Mouse (Mus musculus) limb, embryonic 12.5 days (tissue): ENCODE results near the gene Gm36210. TPM values are rescaled to one million over a fixed set of nuclear protein-coding genes. Genes with fewer than 3 reads are reported as not detected.

Source experiments
- ATAC-seq: fragments of 200-750 bp; cut with Nextera tagmentation; 2 replicates; pipeline ENCODE4 v1.8.0; 2017; ENCODE audit warnings: low read depth, moderate TSS enrichment; ENCODE audit not compliant: insufficient number of reproducible peaks, insufficient read depth, low FRiP score, low TSS enrichment
- H3K27ac ChIP-seq: fragments of 300-500 bp; sonication (generic); 2 replicates; pipeline ENCODE4 v1.5.1; 2016; ENCODE audit warnings: mild to moderate bottlenecking, moderate library complexity
- H3K27me3 ChIP-seq: fragments of 300-500 bp; sonication (generic); 2 replicates; pipeline ENCODE4 v1.6.1; 2016; ENCODE audit warnings: mild to moderate bottlenecking, moderate library complexity
- H3K36me3 ChIP-seq: fragments of 300-500 bp; sonication (generic); 2 replicates; pipeline ENCODE4 v1.6.1; 2016; ENCODE audit warnings: mild to moderate bottlenecking, moderate library complexity
- H3K4me1 ChIP-seq: fragments of 300-500 bp; sonication (generic); replicated peaks from 2 replicates; pipeline ENCODE4 v1.6.1; 2016
- H3K4me2 ChIP-seq: fragments of 300-500 bp; sonication (generic); 2 replicates; pipeline ENCODE4 v1.6.1; 2016; ENCODE audit warnings: mild to moderate bottlenecking, moderate library complexity
- H3K4me3 ChIP-seq: fragments of 300-500 bp; sonication (generic); replicated peaks from 2 replicates; pipeline ENCODE4 v1.5.1; 2016; ENCODE audit warnings: mild to moderate bottlenecking
- H3K9ac ChIP-seq: fragments of 300-500 bp; sonication (generic); replicated peaks from 2 replicates; pipeline ENCODE4 v1.6.1; 2016; ENCODE audit warnings: mild to moderate bottlenecking, moderate library complexity
- H3K9me3 ChIP-seq: fragments of 300-500 bp; sonication (generic); 2 replicates; pipeline ENCODE4 v1.6.1; 2016; ENCODE audit warnings: mild to moderate bottlenecking, moderate library complexity
- WGBS: fragments of 180-500 bp; shearing (Covaris S2); methylation state at CpG from one replicate; pipeline ENCODE4 v1.1.7; 2016; 5-methylcytosine and 5-hydroxymethylcytosine counted together
- polyA plus RNA-seq: library from polyadenylated mRNA; unstranded; fragments of >200 nt; fragmentation: Nextera tagmentation; extraction: Ambion mirVana; gene quantifications from 2 replicates; pipeline ENCODE4 v1.2.1, GENCODE M21; 2016

The Gm36210 gene
- polyA plus RNA-seq, 1 experiment from 2014 or later = not detected

DNA sequence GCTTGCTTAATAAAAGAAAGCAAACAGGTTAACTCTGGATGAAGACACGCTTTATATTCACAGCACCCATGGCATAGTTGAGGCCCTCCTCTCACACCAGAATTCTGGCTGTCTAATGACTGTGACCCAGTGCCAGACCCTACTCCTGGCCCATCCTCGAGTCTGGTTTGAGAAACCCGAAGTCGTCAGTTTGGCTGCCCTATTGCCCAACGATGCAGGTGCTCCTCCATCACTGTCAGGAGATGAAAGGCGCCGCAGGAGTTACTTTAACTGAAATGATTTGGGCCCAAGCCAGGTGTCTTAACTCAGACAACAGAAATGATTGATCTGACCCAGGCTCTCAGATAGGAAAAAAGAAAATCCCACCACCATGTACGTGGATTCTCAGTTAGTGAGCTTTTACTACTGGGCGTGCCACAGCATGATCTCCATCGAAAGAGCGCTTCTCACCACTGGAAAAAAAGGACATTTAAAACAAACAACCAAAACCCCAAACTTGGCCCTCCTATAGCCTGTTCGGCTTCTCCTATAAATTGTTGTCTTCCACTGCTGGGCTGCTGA is 46.8 kb downstream of the Gm36210 start:
- ATAC-seq = no peak
- Histone ChIP-seq H3K9ac (no peak overlapping the region), H3K27ac (no peak overlapping the region), H3K36me3 (no peaks in the 10 kb centered on the region), H3K4me2 (no peak overlapping the region), H3K4me3 (no peak overlapping the region), H3K4me1 (no peaks in the 10 kb centered on the region), H3K9me3 (no peaks in the 10 kb centered on the region), H3K27me3 (no peaks in the 10 kb centered on the region; the same call in 1 of the 2 replicates)
- 59% methylated on average over 12 of the region's 12 CpGs for WGBS

DNA sequence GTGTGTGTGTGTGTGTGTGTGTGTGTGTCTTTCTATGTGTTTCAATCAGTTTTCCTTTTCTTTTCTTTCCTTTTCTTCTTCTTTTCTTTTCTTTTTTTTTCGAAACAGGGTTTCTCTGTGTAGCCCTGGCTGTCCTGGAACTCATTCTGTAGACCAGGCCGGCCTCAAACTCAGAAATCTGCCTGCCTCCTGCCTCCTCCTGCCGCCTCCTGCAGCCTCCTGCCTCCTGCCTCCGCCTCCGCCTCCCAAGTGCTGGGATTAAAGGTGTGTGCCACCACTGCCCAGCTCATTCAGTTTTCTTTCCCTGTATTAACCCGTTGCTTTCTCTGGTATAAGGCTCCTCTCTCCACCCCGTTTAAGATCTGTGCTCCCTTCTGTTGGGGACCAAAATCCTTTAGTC is 49.0 kb downstream of the Gm36210 start:
- Histone ChIP-seq H3K36me3 (no peaks in the 10 kb centered on the region), H3K4me2 (no peak overlapping the region), H3K4me1 (no peaks in the 10 kb centered on the region), H3K4me3 (no peak overlapping the region), H3K9me3 (no peaks in the 10 kb centered on the region), H3K27ac (no peak overlapping the region), H3K9ac (no peak overlapping the region), H3K27me3 (no peaks in the 10 kb centered on the region; the same call in none of the 2 replicates)
- ATAC-seq = no peak
- 59% methylated on average over 7 of the region's 7 CpGs for WGBS

DNA sequence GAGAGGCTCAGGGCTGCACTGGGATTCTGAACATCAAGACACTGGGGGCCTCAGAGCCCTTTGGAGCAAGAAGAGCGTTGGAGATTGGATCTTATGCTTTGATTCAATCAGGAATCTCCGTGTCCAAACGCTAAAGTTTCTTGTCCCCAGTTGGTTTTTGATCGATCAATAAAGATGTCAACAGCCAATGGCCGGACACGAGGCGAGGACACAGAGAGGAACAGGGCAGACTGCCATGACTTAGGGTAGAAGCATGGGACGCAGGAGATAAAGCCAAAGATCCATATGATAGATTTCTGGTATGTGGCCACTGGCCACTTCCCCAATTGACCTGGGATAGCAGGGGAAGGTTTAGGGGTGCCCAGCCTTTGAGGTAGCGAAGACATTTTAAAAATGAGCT is 49.8 kb downstream of the Gm36210 start:
- no peak for ATAC-seq
- Histone ChIP-seq H3K4me1 (no peaks in the 10 kb centered on the region), H3K9ac (no peak overlapping the region), H3K36me3 (no peaks in the 10 kb centered on the region), H3K9me3 (no peaks in the 10 kb centered on the region), H3K4me3 (no peak overlapping the region), H3K4me2 (no peak overlapping the region), H3K27me3 (peaks cover 7% of the 10 kb centered on the region), H3K27ac (no peak overlapping the region)
- whole genome bisulfite sequencing = 86% methylated on average over 9 of the region's 9 CpGs

DNA sequence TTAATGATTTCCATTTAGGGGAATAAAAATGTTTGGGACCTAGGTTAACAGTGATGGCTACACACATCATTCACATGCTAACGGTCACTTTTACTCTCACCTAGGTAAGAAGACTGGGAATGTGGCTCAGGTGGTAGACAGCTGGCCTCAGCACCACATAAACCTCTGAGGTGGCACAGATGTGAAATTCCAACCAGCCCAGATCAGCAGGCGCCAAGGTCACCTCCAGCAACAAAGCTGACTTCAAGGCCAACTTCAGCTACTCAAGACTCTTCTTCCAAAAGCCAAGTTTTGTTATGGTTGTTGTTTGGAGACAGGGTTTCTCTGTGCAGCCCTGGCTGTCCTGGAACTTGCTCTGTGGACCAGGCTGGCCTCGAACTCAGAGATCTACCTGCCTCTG is 52.7 kb downstream of the Gm36210 start:
- Histone ChIP-seq H3K27me3 (peaks cover 24% of the 10 kb centered on the region), H3K4me3 (no peak overlapping the region), H3K4me1 (no peaks in the 10 kb centered on the region), H3K36me3 (no peaks in the 10 kb centered on the region), H3K27ac (no peak overlapping the region), H3K4me2 (no peak overlapping the region), H3K9me3 (no peaks in the 10 kb centered on the region), H3K9ac (no peak overlapping the region)
- WGBS = 70% methylated on average over 3 of the region's 3 CpGs
- ATAC-seq = no peak

DNA sequence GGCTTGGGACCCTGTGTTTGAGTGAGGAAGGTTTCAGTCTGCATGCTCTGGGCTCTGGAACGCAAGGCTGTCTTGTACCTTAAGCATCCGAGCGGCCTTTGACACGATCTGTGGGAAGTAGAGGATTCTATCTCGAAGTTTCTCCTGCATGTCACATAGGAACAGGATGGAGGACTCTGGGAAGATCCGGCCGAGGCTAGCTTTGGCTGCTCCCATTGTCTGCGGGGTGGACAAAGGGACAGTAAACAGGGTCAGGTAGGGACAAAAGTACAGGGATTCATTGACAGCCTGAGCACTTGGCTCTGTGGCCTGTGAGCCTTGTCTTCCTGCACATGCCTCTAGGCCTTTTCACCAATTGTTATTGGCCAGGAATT is 55.0 kb downstream of the Gm36210 start:
- H3K27me3 ChIP-seq = peaks cover 39% of the 10 kb centered on the region
- no peaks in the 10 kb centered on the region for H3K9me3 ChIP-seq
- H3K27ac ChIP-seq = no peak overlapping the region
- H3K9ac ChIP-seq = no peak overlapping the region
- ATAC-seq = no peak
- no peaks in the 10 kb centered on the region for H3K36me3 ChIP-seq
- H3K4me2 ChIP-seq = no peak overlapping the region
- H3K4me3 ChIP-seq = no peak overlapping the region
- WGBS = 73% methylated on average over 8 of the region's 8 CpGs
- no peaks in the 10 kb centered on the region for H3K4me1 ChIP-seq

DNA sequence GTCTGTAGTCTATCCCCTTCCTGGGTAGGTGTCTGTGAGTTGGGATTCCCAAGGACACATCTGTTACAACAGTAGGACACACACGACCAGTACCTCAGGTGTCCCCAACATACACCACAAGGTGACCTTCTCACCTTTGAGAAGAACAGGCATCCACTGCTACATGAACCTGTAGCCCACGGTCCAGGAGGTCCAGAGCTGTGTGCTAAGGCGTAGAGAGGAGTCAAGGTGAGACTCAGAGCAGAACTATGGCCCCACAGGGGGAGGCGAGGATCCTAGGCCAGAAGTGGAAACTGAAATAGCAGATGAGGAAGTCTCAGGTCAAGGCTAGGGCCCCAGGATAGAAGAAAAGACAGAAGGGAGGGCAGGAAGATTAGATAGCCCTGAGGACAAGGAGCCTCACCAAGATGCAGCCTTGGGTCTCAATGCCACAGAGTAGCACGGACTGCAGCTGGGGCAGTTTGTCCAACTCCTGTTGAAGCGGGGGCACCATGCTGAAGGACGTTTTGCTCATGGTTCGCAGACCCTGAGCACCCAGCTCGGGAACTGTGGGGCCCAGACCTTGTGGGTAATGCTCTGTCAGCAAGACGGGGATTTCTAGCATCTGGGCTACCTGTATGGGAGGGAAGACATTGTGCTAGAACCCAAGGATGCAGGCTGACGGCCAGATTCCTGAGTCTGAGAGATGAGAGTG is 55.5 kb downstream of the Gm36210 start:
- H3K36me3 ChIP-seq = no peaks in the 10 kb centered on the region

DNA sequence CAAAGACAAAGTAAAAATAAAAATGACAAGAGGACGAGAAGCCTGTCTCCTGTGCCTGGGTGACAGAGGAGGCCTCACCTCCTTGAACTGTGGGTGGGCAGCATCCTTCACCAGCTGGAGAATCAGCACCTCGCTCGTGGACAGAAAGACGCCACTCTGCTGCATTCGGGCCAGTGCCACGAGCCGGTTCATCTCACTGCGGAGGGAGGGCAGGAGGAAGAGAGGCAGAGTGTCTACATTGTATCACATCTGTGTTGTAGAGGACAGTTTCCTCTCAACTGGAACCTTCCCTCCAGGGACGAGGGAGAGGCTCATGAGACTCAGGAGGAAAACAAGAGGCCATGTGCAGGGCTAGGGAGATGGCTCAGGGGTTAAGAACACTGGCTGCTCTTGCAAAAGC is 56.9 kb downstream of the Gm36210 start:
- WGBS = 54% methylated on average over 9 of the region's 9 CpGs
- H3K4me2 ChIP-seq = no peak overlapping the region
- H3K9ac ChIP-seq = no peak overlapping the region
- H3K4me3 ChIP-seq = no peak overlapping the region
- H3K36me3 ChIP-seq = no peaks in the 10 kb centered on the region
- H3K9me3 ChIP-seq = no peaks in the 10 kb centered on the region
- H3K4me1 ChIP-seq = peaks cover 3% of the 10 kb centered on the region; the same call in 1 of the 2 replicates
- no peak overlapping the region for H3K27ac ChIP-seq
- peaks cover 58% of the 10 kb centered on the region for H3K27me3 ChIP-seq
- ATAC-seq = no peak

More for the DNA sequence above, 55.5 kb downstream of the Gm36210 start:
- peaks cover 44% of the 10 kb centered on the region for H3K27me3 ChIP-seq
- H3K27ac ChIP-seq = no peak overlapping the region
- 79% methylated on average over 11 of the region's 11 CpGs for WGBS
- no peak overlapping the region for H3K4me2 ChIP-seq
- H3K4me3 ChIP-seq = no peak overlapping the region
- no peaks in the 10 kb centered on the region for H3K4me1 ChIP-seq
- no peak overlapping the region for H3K9ac ChIP-seq
- no peaks in the 10 kb centered on the region for H3K9me3 ChIP-seq
- ATAC-seq = no peak

Other genes starting within 250 kb of the Gm36210 start
- 10.6 and 14.8 TPM in 2 replicates for gene Ppp6r1, start 247.5 kb downstream of the Gm36210 start, polyA plus RNA-seq
- 107 and 111 TPM in 2 replicates for gene Hspbp1, start 221.4 kb downstream of the Gm36210 start, polyA plus RNA-seq
- gene Brsk1, start 215.9 kb downstream of the Gm36210 start, polyA plus RNA-seq = 2.4 and 3.6 TPM in 2 replicates
- gene Tmem150b, start 181.3 kb downstream of the Gm36210 start, polyA plus RNA-seq = 0.13 and 0.26 TPM in 2 replicates
- gene Kmt5c, start 166.4 kb downstream of the Gm36210 start, polyA plus RNA-seq = 67.3 and 73.3 TPM in 2 replicates
- gene Cox6b2, start 153.4 kb downstream of the Gm36210 start, polyA plus RNA-seq = 61.5 and 70.0 TPM in 2 replicates
- not detected in 2 replicates for gene Fam71e2, start 135.2 kb downstream of the Gm36210 start, polyA plus RNA-seq
- not detected in 2 replicates for gene Il11, start 123.7 kb downstream of the Gm36210 start, polyA plus RNA-seq
- gene Tmem190, start 123.6 kb downstream of the Gm36210 start, polyA plus RNA-seq = 0.54 TPM in 1 of 2 replicates, not detected in the other
- gene Tmem238, start 116.9 kb downstream of the Gm36210 start, polyA plus RNA-seq = 6.5 and 6.8 TPM in 2 replicates
- gene Rpl28, start 113.6 kb downstream of the Gm36210 start, polyA plus RNA-seq = 396 and 399 TPM in 2 replicates
- gene Ube2s, start 93.9 kb downstream of the Gm36210 start, polyA plus RNA-seq = 437 and 457 TPM in 2 replicates
- 0.12 and 0.21 TPM in 2 replicates for gene Shisa7, start 61.8 kb downstream of the Gm36210 start, polyA plus RNA-seq
- gene Isoc2b, start 36.3 kb downstream of the Gm36210 start, polyA plus RNA-seq = 4.2 and 5.2 TPM in 2 replicates
- 0.97 and 1.3 TPM in 2 replicates for gene Isoc2a, start 29.4 kb downstream of the Gm36210 start, polyA plus RNA-seq
- gene Zfp628, start 8.7 kb upstream of the Gm36210 start, polyA plus RNA-seq = 3.6 and 4.2 TPM in 2 replicates
- gene Nat14, start 15.5 kb upstream of the Gm36210 start, polyA plus RNA-seq = 3.1 and 4.4 TPM in 2 replicates
- gene Ssc5d, start 19.3 kb upstream of the Gm36210 start, polyA plus RNA-seq = 2.5 and 3.1 TPM in 2 replicates
- gene Sbk2, start 57.9 kb upstream of the Gm36210 start, polyA plus RNA-seq = 0.29 and 0.51 TPM in 2 replicates
- gene Sbk3, start 64.7 kb upstream of the Gm36210 start, polyA plus RNA-seq = not detected in 2 replicates
- gene Zfp579, start 89.6 kb upstream of the Gm36210 start, polyA plus RNA-seq = 34.0 and 39.9 TPM in 2 replicates
- 7.1 and 7.8 TPM in 2 replicates for gene Zfp524, start 107.9 kb upstream of the Gm36210 start, polyA plus RNA-seq
- 57.9 and 58.9 TPM in 2 replicates for gene Fiz1, start 108.2 kb upstream of the Gm36210 start, polyA plus RNA-seq
- gene Gm44973, start 109.0 kb upstream of the Gm36210 start, polyA plus RNA-seq = 1.2 TPM in 1 of 2 replicates, not detected in the other
- 7.0 and 8.1 TPM in 2 replicates for gene Zfp865, start 113.9 kb upstream of the Gm36210 start, polyA plus RNA-seq
- 27.3 and 27.5 TPM in 2 replicates for gene Ccdc106, start 114.0 kb upstream of the Gm36210 start, polyA plus RNA-seq
- not detected in 2 replicates for gene 4632433K11Rik, start 127.6 kb upstream of the Gm36210 start, polyA plus RNA-seq
- 4.7 and 5.2 TPM in 2 replicates for gene Zfp784, start 131.9 kb upstream of the Gm36210 start, polyA plus RNA-seq
- gene Zfp580, start 145.0 kb upstream of the Gm36210 start, polyA plus RNA-seq = 29.3 and 39.6 TPM in 2 replicates
- 171 and 175 TPM in 2 replicates for gene U2af2, start 155.6 kb upstream of the Gm36210 start, polyA plus RNA-seq
- 62.8 and 67.3 TPM in 2 replicates for gene Epn1, start 173.7 kb upstream of the Gm36210 start, polyA plus RNA-seq
- gene Rfpl4, start 210.4 kb upstream of the Gm36210 start, polyA plus RNA-seq = 0.14 TPM in 1 of 2 replicates, not detected in the other
- gene Rasl2-9, start 219.4 kb upstream of the Gm36210 start, polyA plus RNA-seq = 0.34 TPM in 1 of 2 replicates, not detected in the other
- gene Vmn1r55, start 243.2 kb upstream of the Gm36210 start, polyA plus RNA-seq = not detected in 2 replicates